Mouse (Mus musculus) hindbrain, embryonic 11.5 days (tissue): ENCODE data around the gene Gpr45. TPM values are rescaled to one million over a fixed set of nuclear protein-coding genes. Genes with fewer than 3 reads are reported as not detected.
A peak's percentile ranks its signal among the peaks of the same experiment; 100 is the strongest.
"Not testable (repeated sequence)": the region's sequence is repeated elsewhere in the genome, so short reads cannot be mapped to it uniquely, and the experiment has no call there.

ENCODE experiments used
- ATAC-seq: fragments of 200-750 bp; cut with Nextera tagmentation; 2 replicates; pipeline ENCODE4 v1.8.0; 2017; ENCODE audit warnings: mild to moderate bottlenecking, moderate TSS enrichment, moderate library complexity; ENCODE audit not compliant: low FRiP score
- DNase-seq: peaks from one replicate; pipeline ENCODE4 v3.0.0-alpha.2; 2015; ENCODE audit warnings: low spot score
- H3K27ac ChIP-seq: fragments of 300-500 bp; sonication (generic); 2 replicates; pipeline ENCODE4 v1.5.1; 2014; ENCODE audit warnings: mild to moderate bottlenecking, low read depth, low read length
- H3K27me3 ChIP-seq: fragments of 300-500 bp; sonication (generic); 2 replicates; pipeline ENCODE4 v1.6.1; 2014; ENCODE audit warnings: mild to moderate bottlenecking, low read length, moderate library complexity, mixed read lengths; ENCODE audit not compliant: control insufficient read depth, insufficient read depth
- H3K36me3 ChIP-seq: fragments of 300-500 bp; sonication (generic); 2 replicates; pipeline ENCODE4 v1.6.1; 2014; ENCODE audit warnings: mild to moderate bottlenecking, low read length, moderate library complexity, mixed read lengths; ENCODE audit not compliant: control insufficient read depth, insufficient read depth
- H3K4me1 ChIP-seq: fragments of 300-500 bp; sonication (generic); replicated peaks from 2 replicates; pipeline ENCODE4 v1.6.1; 2014; ENCODE audit warnings: low read length, mixed read lengths; ENCODE audit not compliant: control insufficient read depth, insufficient read depth
- H3K4me2 ChIP-seq: fragments of 300-500 bp; sonication (generic); replicated peaks from 2 replicates; pipeline ENCODE4 v1.6.1; 2014; ENCODE audit warnings: mild to moderate bottlenecking, low read depth, low read length
- H3K4me3 ChIP-seq: fragments of 300-500 bp; sonication (generic); 2 replicates; pipeline ENCODE4 v1.5.1; 2014; ENCODE audit warnings: low read depth, low read length
- H3K9ac ChIP-seq: fragments of 300-500 bp; sonication (generic); 2 replicates; pipeline ENCODE4 v1.6.1; 2014; ENCODE audit warnings: low read depth, low read length
- H3K9me3 ChIP-seq: fragments of 300-500 bp; sonication (generic); 2 replicates; pipeline ENCODE4 v1.6.1; 2016; ENCODE audit warnings: low read length; ENCODE audit not compliant: control insufficient read depth
- WGBS: fragments of 180-500 bp; shearing (Covaris S2); extraction: QIAGEN DNeasy Blood & Tissue Kit; methylation state at CpG from one replicate; pipeline ENCODE4 v1.1.7; 2014; 5-methylcytosine and 5-hydroxymethylcytosine counted together
- polyA plus RNA-seq: library from polyadenylated mRNA; unstranded; fragments of >200 nt; fragmentation: Nextera tagmentation; extraction: Ambion mirVana; gene quantifications from 2 replicates; pipeline ENCODE4 v1.2.1, GENCODE M21; 2014

Gene Gpr45
- polyA plus RNA-seq, 1 experiment from 2014 or later = 15.7 TPM

- not testable (repeated sequence) for H3K9ac ChIP-seq, H3K4me2 ChIP-seq, H3K36me3 ChIP-seq, H3K4me1 ChIP-seq, H3K27me3 ChIP-seq, ATAC-seq, H3K9me3 ChIP-seq, DNase-seq, H3K27ac ChIP-seq, H3K4me3 ChIP-seq
- WGBS = 91% methylated on average over 7 of the region's 7 CpGs
These were observed 62.5 kb downstream of the Gpr45 start for GRCm38 (mm10) chr1:43015153-43015685.

- Histone ChIP-seq H3K4me1 (no peaks in the 10 kb centered on the region), H3K9ac (no peak overlapping the region), H3K4me3 (no peak overlapping the region), H3K4me2 (no peak overlapping the region), H3K36me3 (no peaks in the 10 kb centered on the region), H3K9me3 (no peaks in the 10 kb centered on the region), H3K27ac (no peak overlapping the region), H3K27me3 (no peaks in the 10 kb centered on the region)
- no peak for ATAC-seq
- DNase-seq = no peak
- WGBS = 80% methylated on average over 7 of the region's 7 CpGs
These were observed 83.3 kb downstream of the Gpr45 start for GRCm38 (mm10) chr1:43036014-43036413.

GRCm38 (mm10) chr1:43042271-43042670, 89.6 kb downstream of the Gpr45 start:
- Histone ChIP-seq H3K4me3 (no peak overlapping the region), H3K9me3 (no peaks in the 10 kb centered on the region), H3K9ac (no peak overlapping the region), H3K27me3 (no peaks in the 10 kb centered on the region), H3K36me3 (no peaks in the 10 kb centered on the region), H3K4me2 (no peak overlapping the region), H3K4me1 (no peaks in the 10 kb centered on the region), H3K27ac (no peak overlapping the region)
- ATAC-seq (no peak), DNase-seq (no peak)
- WGBS = 64% methylated on average over 6 of the region's 6 CpGs

- H3K27ac ChIP-seq = no peak overlapping the region
- no peak overlapping the region for H3K9ac ChIP-seq
- no peaks in the 10 kb centered on the region for H3K27me3 ChIP-seq
- 74% methylated on average over 14 of the region's 14 CpGs for WGBS
- DNase-seq (no peak), ATAC-seq (no peak)
- no peak overlapping the region for H3K4me3 ChIP-seq
- H3K4me1 ChIP-seq = no peaks in the 10 kb centered on the region
- H3K36me3 ChIP-seq = no peaks in the 10 kb centered on the region
- no peaks in the 10 kb centered on the region for H3K9me3 ChIP-seq
- H3K4me2 ChIP-seq = no peak overlapping the region
These were observed 92.7 kb downstream of the Gpr45 start for GRCm38 (mm10) chr1:43045204-43045982.

- ATAC-seq = no peak
- 86% methylated on average over 2 of the region's 2 CpGs for whole genome bisulfite sequencing
These were observed 94.3 kb downstream of the Gpr45 start for GRCm38 (mm10) chr1:43046990-43047389.

GRCm38 (mm10) chr1:43047811-43048210, 95.1 kb downstream of the Gpr45 start:
- Histone ChIP-seq H3K9me3 (no peaks in the 10 kb centered on the region), H3K4me2 (no peak overlapping the region), H3K9ac (no peak overlapping the region), H3K36me3 (no peaks in the 10 kb centered on the region), H3K4me1 (no peaks in the 10 kb centered on the region), H3K27ac (no peak overlapping the region), H3K4me3 (no peak overlapping the region), H3K27me3 (no peaks in the 10 kb centered on the region)
- 91% methylated on average over 10 of the region's 10 CpGs for WGBS
- DNase-seq (no peak), ATAC-seq (no peak)

More at GRCm38 (mm10) chr1:43046990-43047389, 94.3 kb downstream of the Gpr45 start:
- Histone ChIP-seq H3K4me3 (no peak overlapping the region), H3K4me1 (no peaks in the 10 kb centered on the region), H3K27me3 (no peaks in the 10 kb centered on the region), H3K36me3 (no peaks in the 10 kb centered on the region), H3K9me3 (no peaks in the 10 kb centered on the region), H3K27ac (no peak overlapping the region), H3K4me2 (no peak overlapping the region), H3K9ac (no peak overlapping the region)
- no peak for DNase-seq

- no peaks in the 10 kb centered on the region for H3K4me1 ChIP-seq
- no peak overlapping the region for H3K4me2 ChIP-seq
- no peak overlapping the region for H3K9ac ChIP-seq
- DNase-seq = no peak
- H3K4me3 ChIP-seq = no peak overlapping the region
- H3K27ac ChIP-seq = no peak overlapping the region
- H3K36me3 ChIP-seq = no peaks in the 10 kb centered on the region
- no peaks in the 10 kb centered on the region for H3K9me3 ChIP-seq
- WGBS = 93% methylated on average over 5 of the region's 5 CpGs
- no peak for ATAC-seq
- H3K27me3 ChIP-seq = no peaks in the 10 kb centered on the region
These were observed 99.2 kb downstream of the Gpr45 start for GRCm38 (mm10) chr1:43051903-43052302.

- Histone ChIP-seq H3K27ac (no peak overlapping the region), H3K4me1 (no peaks in the 10 kb centered on the region), H3K36me3 (no peaks in the 10 kb centered on the region), H3K9ac (no peak overlapping the region), H3K4me3 (no peak overlapping the region), H3K9me3 (no peaks in the 10 kb centered on the region), H3K27me3 (no peaks in the 10 kb centered on the region), H3K4me2 (no peak overlapping the region)
- DNase-seq (peak; percentile 87), ATAC-seq (peak; percentile 91)
- WGBS = 54% methylated on average over 9 of the region's 9 CpGs
These were observed 113.1 kb downstream of the Gpr45 start for GRCm38 (mm10) chr1:43065615-43066310.
